Mouse (Mus musculus) forebrain, embryonic 15.5 days (tissue): ENCODE measurements at regions not wholly inside any gene's neighbourhood (a gene's known extent, or its start where the extent isn't known, plus 50 kb on each side); places are given as distances from the start of the nearest gene placed in this dataset.

Source experiments
- ATAC-seq: fragments of 200-750 bp; cut with Nextera tagmentation; replicated peaks from 2 replicates; pipeline ENCODE4 v1.8.0; 2017; ENCODE audit warnings: mild to moderate bottlenecking, moderate TSS enrichment, moderate library complexity
- H3K27ac ChIP-seq: fragments of 300-500 bp; sonication (generic); replicated peaks from 2 replicates; pipeline ENCODE4 v1.5.1; 2015; ENCODE audit warnings: mild to moderate bottlenecking, inconsistent platforms
- H3K27me3 ChIP-seq: fragments of 300-500 bp; sonication (generic); 2 replicates; pipeline ENCODE4 v1.6.1; 2015; ENCODE audit warnings: inconsistent platforms
- H3K36me3 ChIP-seq: fragments of 300-500 bp; sonication (generic); 2 replicates; pipeline ENCODE4 v1.6.1; 2015; ENCODE audit warnings: mild to moderate bottlenecking, inconsistent platforms
- H3K4me1 ChIP-seq: fragments of 300-500 bp; sonication (generic); 2 replicates; pipeline ENCODE4 v1.6.1; 2015; ENCODE audit warnings: inconsistent platforms
- H3K4me2 ChIP-seq: fragments of 300-500 bp; sonication (generic); replicated peaks from 2 replicates; pipeline ENCODE4 v1.6.1; 2015; ENCODE audit warnings: mild to moderate bottlenecking, inconsistent platforms
- H3K4me3 ChIP-seq: fragments of 300-500 bp; sonication (generic); 2 replicates; pipeline ENCODE4 v1.5.1; 2015; ENCODE audit warnings: mild to moderate bottlenecking, inconsistent platforms
- H3K9ac ChIP-seq: fragments of 300-500 bp; sonication (generic); replicated peaks from 2 replicates; pipeline ENCODE4 v1.6.1; 2015; ENCODE audit warnings: mild to moderate bottlenecking, inconsistent platforms
- H3K9me3 ChIP-seq: fragments of 300-500 bp; sonication (generic); 2 replicates; pipeline ENCODE4 v1.6.1; 2016; ENCODE audit warnings: inconsistent platforms
- WGBS: fragments of 180-500 bp; shearing (Covaris S2); methylation state at CpG from one replicate; pipeline ENCODE4 v1.1.7; 2015; ENCODE audit warnings: mixed read lengths; 5-methylcytosine and 5-hydroxymethylcytosine counted together

GRCm38 (mm10) chr16:21369569-21370512, 53.1 kb upstream of the Vps8 start:
- H3K9ac ChIP-seq, result no peak overlapping the region

More at GRCm38 (mm10) chr16:21369569-21370512, 53.1 kb upstream of the Vps8 start:
- no peaks in the 10 kb centered on the region for H3K4me1 ChIP-seq
- H3K4me3 ChIP-seq, result no peak overlapping the region
- H3K27ac ChIP-seq, result no peak overlapping the region
- H3K9me3 ChIP-seq, result no peaks in the 10 kb centered on the region
- no peaks in the 10 kb centered on the region for H3K36me3 ChIP-seq
- no peak for ATAC-seq
- H3K4me2 ChIP-seq, result no peak overlapping the region
- WGBS, result 65% methylated on average over 12 of the region's 12 CpGs
- H3K27me3 ChIP-seq, result no peaks in the 10 kb centered on the region
